In the genomic region with DNA sequence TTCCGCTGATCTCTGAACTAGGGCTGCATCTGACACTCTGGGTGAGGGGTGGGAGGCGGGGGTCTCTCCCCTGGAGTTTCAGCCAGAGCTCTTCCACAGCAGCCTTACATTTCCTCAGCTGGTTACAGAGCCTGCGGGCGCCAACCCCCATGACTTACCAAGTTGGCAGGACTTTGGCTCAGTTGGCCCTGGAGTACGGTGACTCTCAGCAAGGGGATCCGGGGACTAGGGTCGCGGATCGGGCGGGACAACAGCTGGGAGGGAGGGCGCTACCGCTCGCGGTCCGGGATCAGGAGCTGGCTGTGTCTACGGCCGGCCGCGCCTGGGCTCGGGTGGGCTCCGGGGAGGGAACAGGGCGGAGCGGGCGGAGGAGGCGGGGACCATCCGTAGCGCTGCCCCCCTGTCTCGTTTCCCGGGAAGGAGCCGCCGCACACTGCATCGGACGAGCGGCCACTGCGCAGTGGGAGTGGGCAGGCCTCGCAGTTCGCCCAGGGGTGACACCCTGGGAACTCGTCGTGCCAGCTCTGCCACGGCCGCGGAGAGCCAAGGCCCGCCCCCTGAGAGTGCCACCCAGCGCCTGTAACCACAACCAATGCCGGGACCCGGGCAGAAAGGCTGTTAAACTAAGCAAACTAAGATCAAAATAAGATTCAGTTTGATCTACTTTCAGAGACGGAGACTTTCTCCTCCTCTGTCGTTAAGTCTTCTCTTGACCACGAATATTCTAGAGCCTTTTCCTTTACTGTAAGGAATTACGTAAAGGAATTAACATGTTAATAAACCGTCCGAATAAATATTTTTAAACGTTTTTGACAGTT, we compare ENCODE assay signal across 8 mouse cellular contexts. TPM values are rescaled to one million over a fixed set of nuclear protein-coding genes. Genes with fewer than 3 reads are reported as not detected.
DNase-seq lines count a peak whose midpoint lies in the region; ATAC-seq lines count a peak whose summit lies in the region.

Nod1 (minus strand) TSS at position 502 of the 818 bp plus-strand sequence.

- H3K9ac ChIP-seq in forebrain, embryonic 16.5 days (replicated peaks; ENCODE audit: low read depth, low read length), result peak within 1 kb of the TSS; percentile 56
- peak within 1 kb of the TSS; percentile 17 for H3K9ac ChIP-seq in neural tube, embryonic 14.5 days (replicated peaks; ENCODE audit: low read depth, low read length)

- ATAC-seq in forebrain, embryonic 16.5 days, result peak; percentile 91
- ATAC-seq in neural tube, embryonic 14.5 days (ENCODE audit: low read depth), result peak; percentile 93

- H3K4me2 ChIP-seq in forebrain, embryonic 16.5 days (ENCODE audit: low read length), result peak within 1 kb of the TSS; percentile 80
- peak within 1 kb of the TSS; percentile 87 for H3K4me2 ChIP-seq in neural tube, embryonic 14.5 days (ENCODE audit: low read depth, low read length)

- 2% methylated on average over 50 of the region's 53 CpGs for WGBS in forebrain, embryonic 16.5 days
- 2% methylated on average over 46 of the region's 53 CpGs for WGBS in neural tube, embryonic 14.5 days

- intact Hi-C loops in heart, postnatal 25 days (cut with DNase I), result loop anchor here (2.0 to 10.0 kb wide), 4 partner anchors 34 to 378 kb away; partner anchors contain the start of genes Fkbp14, Plekha8 and Znrf2

- no peaks in the 10 kb centered on the region for H3K36me3 ChIP-seq in forebrain, embryonic 16.5 days (ENCODE audit: control insufficient read depth, insufficient read depth)
- no peaks in the 10 kb centered on the region for H3K36me3 ChIP-seq in neural tube, embryonic 14.5 days (ENCODE audit: control insufficient read depth, insufficient read depth, low read length)

- peaks cover 11% of the 10 kb centered on the region; the same call in 1 of the 2 replicates for H3K27me3 ChIP-seq in forebrain, embryonic 16.5 days (replicated peaks; ENCODE audit: control insufficient read depth, insufficient read depth, low read length)
- no peaks in the 10 kb centered on the region for H3K27me3 ChIP-seq in neural tube, embryonic 14.5 days (ENCODE audit: control insufficient read depth, insufficient read depth, low read length)

- peak; percentile 54 to 58 for DNase-seq in CD8-positive naive resting alpha-beta T cell, adult 2 months (ENCODE audit: low read depth in 2 of 2, low spot score in 2 of 2)
- DNase-seq in cerebellum, adult 11-12 months, result peak; percentile 47
- DNase-seq in heart, postnatal 25 days (ENCODE audit: low spot score), result peak; percentile 84
- DNase-seq in layer of hippocampus, adult 11-12 months (ENCODE audit: low spot score), result peak; percentile 68
- DNase-seq in lung, adult 18-20 months, result peak; percentile 90 to 94
- DNase-seq in testis, postnatal 10 days (ENCODE audit: low spot score), result peak; percentile 85

- peaks cover 5% of the 10 kb centered on the region; the same call in 1 of the 2 replicates for H3K4me1 ChIP-seq in forebrain, embryonic 16.5 days (replicated peaks; ENCODE audit: control insufficient read depth, insufficient read depth, low read length)
- no peaks in the 10 kb centered on the region for H3K4me1 ChIP-seq in neural tube, embryonic 14.5 days (ENCODE audit: control insufficient read depth, insufficient read depth, low read length)

- H3K9me3 ChIP-seq in forebrain, embryonic 16.5 days (ENCODE audit: control insufficient read depth, low read length), result no peaks in the 10 kb centered on the region
- no peaks in the 10 kb centered on the region for H3K9me3 ChIP-seq in neural tube, embryonic 14.5 days (ENCODE audit: control insufficient read depth, low read length)

- peak within 1 kb of the TSS; percentile 51 for H3K4me3 ChIP-seq in forebrain, embryonic 16.5 days (replicated peaks; ENCODE audit: low read length)
- H3K4me3 ChIP-seq in neural tube, embryonic 14.5 days (ENCODE audit: low read depth, low read length), result peak within 1 kb of the TSS; percentile 58

- no peak within 1 kb of the TSS for H3K27ac ChIP-seq in forebrain, embryonic 16.5 days (ENCODE audit: low read length)
- H3K27ac ChIP-seq in neural tube, embryonic 14.5 days (ENCODE audit: low read depth, low read length), result peak within 1 kb of the TSS; percentile 57

RNA-seq across cellular contexts. Expression of gene Nod1, which starts in this region (rescaled TPM):
- polyA plus RNA-seq in forebrain, embryonic 16.5 days (2015; fragmentation: Nextera tagmentation; extraction: Ambion mirVana), result 2.3 and 2.5 TPM in 2 replicates
- total RNA-seq in heart, postnatal 25 days (2021), result 10 to 100 TPM; 17.1 to 19.6 TPM
- polyA plus RNA-seq in neural tube, embryonic 14.5 days (2014; fragmentation: Nextera tagmentation; extraction: Ambion mirVana), result 1.7 and 3.7 TPM in 2 replicates
